Mouse (Mus musculus): Measurements from ENCODE around the gene Abhd16a. TPM values are rescaled to one million over a fixed set of nuclear protein-coding genes. Genes with fewer than 3 reads are reported as not detected.
A peak's percentile ranks its signal among the peaks of the same experiment; 100 is the strongest.

The Abhd16a gene
- total RNA-seq (2014; fragmentation: Nextera tagmentation): 28.9 and 32.3 TPM in 2 replicates
- total RNA-seq (2017): 35.6 and 50.0 TPM in 2 replicates
- 80.6 and 97.0 TPM in 2 replicates for polyA plus RNA-seq (2012)

DNA sequence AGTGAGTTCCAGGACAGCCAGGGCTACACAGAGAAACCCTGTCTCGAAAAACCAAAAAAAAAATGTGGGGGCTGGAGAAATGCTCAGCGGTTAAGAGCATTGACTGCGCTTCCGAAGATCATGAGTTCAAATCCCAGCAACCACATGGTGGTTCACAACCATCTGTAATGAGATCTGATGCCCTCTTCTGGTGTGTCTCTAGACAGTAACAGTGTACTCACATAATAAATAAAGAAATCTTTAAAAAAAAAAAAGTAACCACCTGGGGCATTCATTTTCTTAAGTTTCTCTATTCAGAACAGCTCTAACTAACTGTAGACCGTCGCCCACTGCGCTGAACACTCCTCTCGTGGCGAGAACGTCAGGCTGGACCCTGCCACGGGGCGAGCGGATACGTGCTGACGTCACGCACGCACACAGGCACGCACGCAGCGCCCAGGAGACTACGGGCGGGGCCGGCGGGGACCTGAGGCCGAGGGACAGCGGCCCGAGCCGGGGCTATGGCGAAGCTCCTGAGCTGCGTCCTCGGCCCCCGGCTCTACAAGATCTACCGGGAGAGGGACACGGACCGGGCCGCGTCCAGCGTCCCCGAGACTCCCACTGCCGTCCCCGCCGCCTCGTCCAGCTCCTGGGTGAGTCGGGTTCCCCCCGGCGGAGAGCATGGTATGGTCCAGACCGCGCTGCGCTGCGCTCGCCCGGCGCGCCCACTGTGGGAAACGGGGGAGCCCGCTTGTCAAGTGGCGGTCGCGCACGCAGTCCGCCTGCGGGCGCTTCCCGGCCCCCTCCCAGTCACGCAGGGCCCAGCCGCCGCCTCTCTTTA is at the start of gene Abhd16a:
Gene Abhd16a (plus strand): TSS at position 439 of the 820 bp plus-strand sequence.
- DNase-seq (ENCODE audit: low spot score) (peak; percentile 82), ATAC-seq (ENCODE audit: extremely low read depth, insufficient number of reproducible peaks, low FRiP score, poor library complexity, severe bottlenecking) (peak; percentile 77)
- peaks cover 40% of the 10 kb centered on the region for H3K36me3 ChIP-seq (replicated peaks)
- no peaks in the 10 kb centered on the region for H3K27me3 ChIP-seq (ENCODE audit: insufficient read depth, low read length)
- H3K4me3 ChIP-seq (ENCODE audit: low read depth, low read length): peak within 1 kb of the TSS; percentile 81
- H3K4me1 ChIP-seq (ENCODE audit: insufficient read depth, low read depth, low read length): peaks cover 64% of the 10 kb centered on the region
- no peaks in the 10 kb centered on the region for H3K9me3 ChIP-seq (replicated peaks)
- TF ChIP-seq GATA1 (IDR thresholded peaks at IDR 0.05; ENCODE audit: borderline replicate concordance, low read length) (no peak), TAL1 (conservative IDR thresholded peaks at IDR 0.05; ENCODE audit: low read depth, low read length) (no peak), POLR2AphosphoS5 (IDR thresholded peaks at IDR 0.05; ENCODE audit: insufficient replicate concordance, low read depth, low read length) (no peak), GATA2 (IDR thresholded peaks at IDR 0.05; ENCODE audit: borderline replicate concordance, low read depth, low read length) (no peak), CTCF (IDR thresholded peaks at IDR 0.05; ENCODE audit: low read depth, low read length) (no peak)

DNA sequence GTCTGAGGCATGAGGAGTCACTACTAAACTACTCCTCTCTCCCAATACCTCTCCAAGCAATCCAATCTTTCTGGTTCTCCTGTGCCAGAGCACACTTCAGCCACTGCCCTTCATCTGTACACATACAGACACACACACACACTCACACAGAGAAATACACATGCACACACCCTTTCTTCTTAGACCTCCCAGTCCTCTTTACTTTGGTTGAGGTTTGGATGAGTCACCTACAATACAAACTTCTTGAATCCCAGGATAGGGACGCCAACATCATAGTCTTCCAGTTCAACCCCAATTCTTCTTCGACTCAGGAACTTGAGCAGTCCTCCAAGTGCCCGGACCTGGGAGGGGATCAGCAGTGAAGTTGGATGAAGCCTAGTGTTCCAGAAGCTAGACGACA is 45.3 kb upstream of the Abhd16a start:
- Histone ChIP-seq H3K9me3 (replicated peaks) (no peaks in the 10 kb centered on the region), H3K27me3 (ENCODE audit: insufficient read depth, low read length) (no peaks in the 10 kb centered on the region), H3K4me3 (ENCODE audit: low read depth, low read length) (peak overlapping the region; percentile 18; the same call in 1 of the 2 replicates), H3K36me3 (replicated peaks) (peaks cover 15% of the 10 kb centered on the region), H3K4me1 (ENCODE audit: insufficient read depth, low read depth, low read length) (peaks cover 70% of the 10 kb centered on the region)
- DNase-seq (ENCODE audit: low spot score) (no peak), ATAC-seq (ENCODE audit: extremely low read depth, insufficient number of reproducible peaks, low FRiP score, poor library complexity, severe bottlenecking) (no peak)
- TF ChIP-seq CTCF (IDR thresholded peaks at IDR 0.05; ENCODE audit: low read depth, low read length) (no peak), TAL1 (conservative IDR thresholded peaks at IDR 0.05; ENCODE audit: low read depth, low read length) (no peak)

DNA sequence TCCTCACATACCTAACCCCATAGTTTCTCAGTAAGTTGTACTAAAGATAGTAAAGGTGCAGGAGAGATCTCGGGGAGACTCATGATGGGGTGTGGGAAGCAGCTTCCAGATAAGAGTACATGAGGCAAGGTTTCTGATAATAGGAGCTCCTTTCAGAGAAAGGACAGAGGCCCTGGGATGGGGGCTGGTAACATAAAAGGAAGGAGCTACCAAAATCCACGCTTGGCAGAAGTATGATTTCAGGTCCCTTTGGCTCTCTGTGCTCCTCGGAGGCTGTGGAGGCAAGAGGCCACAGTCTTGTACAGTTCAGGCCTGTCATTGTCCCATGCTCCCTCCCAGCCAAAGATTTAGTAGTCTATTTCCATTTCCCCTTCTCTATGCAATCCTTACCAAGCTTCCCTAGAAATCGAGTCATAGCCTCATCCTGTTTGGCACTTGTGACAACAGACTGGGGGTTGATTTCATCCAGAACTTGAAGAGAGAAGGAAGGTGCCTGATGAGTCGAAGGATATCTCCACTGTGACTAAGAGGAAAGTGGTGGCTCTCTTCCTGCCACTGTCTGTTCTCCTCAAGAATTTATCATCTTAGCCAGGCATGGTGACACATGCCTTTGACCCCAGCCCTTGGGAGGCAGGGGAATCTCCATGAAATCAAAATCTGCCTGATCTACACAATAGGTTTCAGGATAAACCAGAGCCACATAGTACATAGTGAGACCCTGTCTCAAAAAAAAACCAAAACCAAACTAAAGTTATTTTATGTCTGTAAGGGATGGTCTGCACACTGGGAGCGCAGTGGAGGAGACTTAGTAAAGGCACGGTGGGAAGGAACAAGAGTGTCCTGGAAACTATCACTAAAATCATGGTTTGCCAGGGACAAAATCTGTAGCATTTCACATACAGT is 43.9 kb upstream of the Abhd16a start:
- DNase-seq (ENCODE audit: low spot score) (no peak), ATAC-seq (ENCODE audit: extremely low read depth, insufficient number of reproducible peaks, low FRiP score, poor library complexity, severe bottlenecking) (peak; percentile 4; the same call in 1 of the 2 replicates)
- Histone ChIP-seq H3K4me1 (ENCODE audit: insufficient read depth, low read depth, low read length) (peaks cover 81% of the 10 kb centered on the region), H3K27me3 (ENCODE audit: insufficient read depth, low read length) (no peaks in the 10 kb centered on the region), H3K36me3 (replicated peaks) (peaks cover 11% of the 10 kb centered on the region), H3K9me3 (replicated peaks) (no peaks in the 10 kb centered on the region), H3K4me3 (ENCODE audit: low read depth, low read length) (peak overlapping the region; percentile 75)
- TF ChIP-seq GATA1 (IDR thresholded peaks at IDR 0.05; ENCODE audit: borderline replicate concordance, low read length) (no peak), GATA2 (IDR thresholded peaks at IDR 0.05; ENCODE audit: borderline replicate concordance, low read depth, low read length) (no peak), POLR2AphosphoS5 (IDR thresholded peaks at IDR 0.05; ENCODE audit: insufficient replicate concordance, low read depth, low read length) (no peak), CTCF (IDR thresholded peaks at IDR 0.05; ENCODE audit: low read depth, low read length) (no peak), TAL1 (conservative IDR thresholded peaks at IDR 0.05; ENCODE audit: low read depth, low read length) (0 out of 2 replicates have a peak, but pooled peaks have one; percentile 23)

DNA sequence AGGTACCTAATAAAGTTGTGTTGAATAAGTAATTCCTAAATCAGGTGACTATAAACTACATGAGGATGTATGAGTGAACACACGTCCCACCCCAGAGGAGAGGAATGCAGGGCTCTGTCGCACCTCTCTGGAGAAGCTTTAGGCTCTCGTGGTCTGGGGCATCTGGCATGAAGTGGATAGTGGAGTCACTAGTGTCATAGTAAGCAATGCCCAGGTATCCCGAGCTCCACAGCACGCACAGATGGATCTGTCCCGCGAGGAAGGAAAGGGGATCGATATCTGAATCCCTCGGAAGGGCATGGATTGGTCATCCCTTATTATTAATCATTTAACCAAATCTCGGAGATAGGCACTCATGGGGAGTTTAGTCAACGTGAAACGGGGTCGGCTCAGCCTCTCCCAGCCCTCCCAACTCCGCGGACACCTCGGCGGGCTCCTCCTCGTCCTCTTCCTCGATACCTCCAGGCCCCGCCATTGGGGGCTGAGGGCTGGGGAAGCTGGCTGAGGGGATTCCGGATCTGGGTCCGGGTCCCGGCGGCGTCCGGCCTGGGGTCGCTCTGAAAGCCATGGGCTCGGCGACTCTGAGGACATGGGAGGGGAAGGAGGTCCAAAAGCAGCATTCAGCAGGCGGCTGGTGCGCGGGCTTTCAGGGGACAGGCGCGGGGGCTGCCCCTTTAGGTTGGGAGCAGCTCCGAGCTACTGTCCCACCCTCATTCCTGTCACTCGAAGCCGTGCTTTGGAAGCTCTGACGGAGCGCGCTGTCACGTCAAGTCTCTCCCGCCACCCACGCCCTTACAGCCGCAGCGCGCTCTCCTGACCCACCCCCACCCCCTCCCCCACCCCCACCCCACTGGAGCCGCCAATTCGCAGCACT is 43.0 kb upstream of the Abhd16a start:
- peaks cover 11% of the 10 kb centered on the region for H3K36me3 ChIP-seq (replicated peaks)
- DNase-seq (ENCODE audit: low spot score) (no peak), ATAC-seq (ENCODE audit: extremely low read depth, insufficient number of reproducible peaks, low FRiP score, poor library complexity, severe bottlenecking) (no peak)
- no peaks in the 10 kb centered on the region for H3K9me3 ChIP-seq (replicated peaks)
- H3K4me1 ChIP-seq (ENCODE audit: insufficient read depth, low read depth, low read length): peaks cover 81% of the 10 kb centered on the region
- TF ChIP-seq POLR2AphosphoS5 (IDR thresholded peaks at IDR 0.05; ENCODE audit: insufficient replicate concordance, low read depth, low read length): no peak
- no peak for TF ChIP-seq TAL1 (conservative IDR thresholded peaks at IDR 0.05; ENCODE audit: low read depth, low read length)
- no peak for TF ChIP-seq GATA1 (IDR thresholded peaks at IDR 0.05; ENCODE audit: borderline replicate concordance, low read length)
- no peak for TF ChIP-seq CTCF (IDR thresholded peaks at IDR 0.05; ENCODE audit: low read depth, low read length)
- TF ChIP-seq GATA2 (IDR thresholded peaks at IDR 0.05; ENCODE audit: borderline replicate concordance, low read depth, low read length): no peak
- no peaks in the 10 kb centered on the region for H3K27me3 ChIP-seq (ENCODE audit: insufficient read depth, low read length)
- H3K4me3 ChIP-seq (ENCODE audit: low read depth, low read length): peak overlapping the region; percentile 75

DNA sequence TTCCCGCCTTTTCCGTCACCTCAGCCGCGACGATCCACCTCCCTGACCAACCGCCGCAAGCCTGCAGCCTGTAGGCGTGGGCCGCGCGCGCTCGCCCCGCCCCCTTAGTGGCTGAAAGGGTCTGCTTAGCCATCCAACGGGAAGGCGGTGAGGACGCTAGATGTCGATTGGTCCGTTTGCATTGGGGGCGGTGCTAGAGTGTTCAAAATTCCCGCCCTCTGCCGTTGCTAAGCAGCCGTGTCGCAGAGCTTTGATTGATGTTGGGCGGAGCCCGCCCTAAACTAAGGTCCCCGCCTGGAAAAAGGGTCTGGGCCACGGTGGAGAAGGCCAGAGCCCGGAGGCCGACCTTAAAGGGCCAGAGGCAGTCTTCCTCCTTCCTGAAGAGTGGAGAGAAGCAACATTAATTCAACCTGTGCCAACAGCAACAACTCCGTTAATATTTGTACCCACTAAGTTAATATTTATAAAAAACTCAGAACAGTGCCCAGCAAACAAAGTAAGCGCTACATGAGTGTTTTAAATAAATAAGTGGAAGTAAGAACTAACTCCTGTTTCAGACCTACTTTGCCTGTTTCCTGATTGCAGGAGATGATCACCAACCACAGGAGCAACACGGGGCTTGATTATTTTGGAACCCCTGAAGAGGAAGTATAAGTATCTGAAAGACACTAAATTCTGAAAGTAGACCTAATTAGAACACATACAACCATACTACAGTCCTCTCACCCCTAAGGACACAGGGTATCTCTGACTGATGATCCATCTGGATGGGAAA is 42.2 kb upstream of the Abhd16a start, which contains the start of gene Msh5:
Gene Msh5 (minus strand): TSS at position 65 of the 775 bp plus-strand sequence.
- Histone ChIP-seq H3K9me3 (replicated peaks) (no peaks in the 10 kb centered on the region), H3K4me1 (ENCODE audit: insufficient read depth, low read depth, low read length) (peaks cover 77% of the 10 kb centered on the region), H3K27me3 (ENCODE audit: insufficient read depth, low read length) (no peaks in the 10 kb centered on the region), H3K36me3 (replicated peaks) (peaks cover 17% of the 10 kb centered on the region), H3K4me3 (ENCODE audit: low read depth, low read length) (peak within 1 kb of the TSS; percentile 75)
- ATAC-seq (ENCODE audit: extremely low read depth, insufficient number of reproducible peaks, low FRiP score, poor library complexity, severe bottlenecking) (peak; percentile 64), DNase-seq (ENCODE audit: low spot score) (peak; percentile 81)
- TF ChIP-seq CTCF (IDR thresholded peaks at IDR 0.05; ENCODE audit: low read depth, low read length) (no peak), TAL1 (conservative IDR thresholded peaks at IDR 0.05; ENCODE audit: low read depth, low read length) (no peak), POLR2AphosphoS5 (IDR thresholded peaks at IDR 0.05; ENCODE audit: insufficient replicate concordance, low read depth, low read length) (no peak), GATA2 (IDR thresholded peaks at IDR 0.05; ENCODE audit: borderline replicate concordance, low read depth, low read length) (no peak), GATA1 (IDR thresholded peaks at IDR 0.05; ENCODE audit: borderline replicate concordance, low read length) (no peak)

Measured in G1E (cell line).